Mouse (Mus musculus): ENCODE data around the gene Sult1a1.
A peak's percentile ranks its signal among the peaks of the same experiment; 100 is the strongest.

The Sult1a1 gene

GRCm38 (mm10) chr7:126676207-126676606 lies at the start of gene Sult1a1:
Sult1a1 (minus strand) TSS chr7:126676432.
- DNase-seq = peak; percentile 99

- no peak for DNase-seq
These were observed 49.4 kb upstream of the Sult1a1 start for GRCm38 (mm10) chr7:126725667-126726066.

GRCm38 (mm10) chr7:126725077-126725476 lies 48.8 kb upstream of the Sult1a1 start:
- no peak for DNase-seq

GRCm38 (mm10) chr7:126721635-126722034 lies 45.4 kb upstream of the Sult1a1 start:
- DNase-seq = peak; percentile 89

DNA sequence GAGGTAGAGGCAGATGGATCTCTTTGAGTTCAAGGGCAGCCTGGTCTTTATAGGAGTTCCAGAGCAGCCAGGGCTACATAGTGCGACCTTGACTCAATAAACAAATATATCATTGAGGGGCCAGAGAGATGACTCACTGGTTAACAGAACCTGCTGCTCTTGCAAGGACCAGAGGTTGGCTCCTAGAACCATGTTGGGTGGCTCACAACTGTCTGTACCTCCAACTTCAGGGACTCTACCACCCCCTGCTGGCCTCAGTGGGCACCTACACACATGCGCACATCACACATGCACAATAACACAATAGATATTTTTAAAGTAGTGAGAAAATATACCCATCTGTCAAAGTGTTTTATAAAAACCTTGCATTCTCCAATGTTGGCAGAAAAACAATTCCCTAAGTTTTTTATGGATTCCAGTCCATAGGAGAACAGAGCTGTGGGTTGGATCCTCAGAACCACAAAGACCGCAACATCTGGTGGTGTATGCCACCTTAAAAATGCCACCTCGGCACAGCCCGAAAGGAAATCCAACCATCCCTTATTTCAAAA lies 42.6 kb upstream of the Sult1a1 start:
- no peak for DNase-seq

- no peak for DNase-seq
These were observed 41.3 kb upstream of the Sult1a1 start for GRCm38 (mm10) chr7:126717566-126717965.

- DNase-seq = no peak
These were observed 39.4 kb upstream of the Sult1a1 start for GRCm38 (mm10) chr7:126715679-126716078.

GRCm38 (mm10) chr7:126711910-126712309 lies 35.7 kb upstream of the Sult1a1 start:
- peak; percentile 68 for DNase-seq

- peak; percentile 29 for DNase-seq
These were observed 34.0 kb upstream of the Sult1a1 start for GRCm38 (mm10) chr7:126710266-126710665.

DNA sequence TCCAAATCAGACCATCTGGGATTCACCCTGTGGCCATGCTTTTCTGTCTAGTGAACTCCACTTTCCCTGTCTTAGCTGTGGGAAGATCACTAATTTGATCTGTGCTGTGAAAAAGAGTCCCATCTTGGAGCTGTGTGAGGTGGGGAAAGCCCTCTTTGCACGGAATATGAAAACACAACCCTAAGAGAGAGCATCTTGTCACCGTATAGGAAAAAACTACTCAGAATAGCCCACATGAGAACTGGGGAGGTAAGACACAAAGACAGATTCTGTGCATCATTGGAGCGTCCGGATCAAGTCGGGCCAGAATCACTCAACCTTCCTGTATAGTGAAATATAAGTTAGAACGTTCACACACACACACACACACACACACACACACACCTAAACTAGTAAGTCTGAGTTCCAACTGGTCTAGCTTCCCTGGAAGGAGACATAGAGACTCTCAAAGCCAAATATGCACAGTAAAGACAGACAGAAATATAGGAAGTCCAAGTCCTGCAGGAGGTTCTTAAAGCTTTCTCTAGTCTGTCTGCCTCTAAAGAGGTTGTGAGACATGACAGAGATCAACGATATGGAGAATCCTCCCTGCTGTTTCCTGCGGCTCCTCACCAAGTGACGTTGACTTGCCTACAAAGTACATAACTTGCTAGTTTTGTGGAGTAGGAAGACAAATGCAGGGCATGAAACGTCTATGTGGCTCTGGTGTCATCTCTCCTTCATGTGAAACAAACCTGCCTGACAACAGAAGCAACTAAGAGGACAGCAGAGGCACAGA lies 32.1 kb upstream of the Sult1a1 start:
- DNase-seq = peak; percentile 1

DNA sequence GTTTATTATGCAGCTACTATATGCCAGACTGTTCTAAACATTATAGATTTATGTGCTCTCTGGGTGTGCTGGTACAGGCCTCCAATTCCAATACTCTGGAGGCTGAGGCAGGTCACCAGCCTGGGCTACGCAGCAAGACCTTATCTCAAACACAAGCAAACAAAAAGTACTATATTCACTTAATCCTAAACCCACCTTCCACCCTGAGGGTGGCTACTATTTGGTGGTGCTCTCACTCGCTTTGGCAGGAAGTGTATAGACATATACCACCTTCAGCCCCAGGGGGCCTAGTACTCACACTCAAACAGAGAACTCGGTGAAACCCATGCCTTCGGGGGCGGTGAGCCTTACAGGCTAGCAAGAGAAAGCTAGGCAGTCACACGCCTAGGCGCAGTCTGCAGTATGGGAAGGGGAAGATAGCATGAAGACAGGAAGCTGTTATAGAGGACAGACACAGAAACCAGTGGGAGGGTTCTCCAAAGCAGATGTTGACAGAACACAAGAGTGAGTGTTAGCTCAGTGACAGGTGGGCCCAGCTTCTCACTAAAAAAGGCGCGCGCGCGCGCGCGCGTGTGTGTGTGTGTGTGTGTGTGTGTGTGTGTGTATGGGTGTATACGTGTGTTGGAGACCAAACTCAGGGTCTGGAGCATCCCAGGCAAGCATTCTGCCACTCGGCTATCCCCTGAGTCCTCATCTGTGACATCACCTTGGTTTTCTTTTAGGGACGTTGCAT lies 31.4 kb upstream of the Sult1a1 start, which contains the start of gene Coro1a:
Gene Coro1a (minus strand): TSS at position 346 of the 733 bp plus-strand sequence.
- peak; percentile 87 for DNase-seq

- peak; percentile 98 for DNase-seq
These were observed 28.1 kb upstream of the Sult1a1 start for GRCm38 (mm10) chr7:126704121-126704980.

DNA sequence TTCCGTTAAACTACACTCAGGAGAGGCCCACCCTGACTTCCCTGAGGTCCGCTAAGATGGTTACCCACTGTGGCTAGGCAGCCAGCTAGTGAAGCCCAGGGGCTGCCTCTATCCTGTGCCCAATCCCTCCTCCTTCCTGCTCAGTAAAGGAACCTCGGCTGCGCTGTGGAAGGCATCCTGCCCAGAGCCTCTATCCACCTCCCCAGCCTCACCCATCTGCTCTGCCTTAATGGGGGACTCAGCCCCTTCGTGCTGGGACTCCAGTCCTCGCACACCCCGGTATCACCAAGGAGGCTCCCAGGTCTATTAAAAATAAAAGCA lies 27.5 kb upstream of the Sult1a1 start:
- DNase-seq = peak; percentile 92

DNA sequence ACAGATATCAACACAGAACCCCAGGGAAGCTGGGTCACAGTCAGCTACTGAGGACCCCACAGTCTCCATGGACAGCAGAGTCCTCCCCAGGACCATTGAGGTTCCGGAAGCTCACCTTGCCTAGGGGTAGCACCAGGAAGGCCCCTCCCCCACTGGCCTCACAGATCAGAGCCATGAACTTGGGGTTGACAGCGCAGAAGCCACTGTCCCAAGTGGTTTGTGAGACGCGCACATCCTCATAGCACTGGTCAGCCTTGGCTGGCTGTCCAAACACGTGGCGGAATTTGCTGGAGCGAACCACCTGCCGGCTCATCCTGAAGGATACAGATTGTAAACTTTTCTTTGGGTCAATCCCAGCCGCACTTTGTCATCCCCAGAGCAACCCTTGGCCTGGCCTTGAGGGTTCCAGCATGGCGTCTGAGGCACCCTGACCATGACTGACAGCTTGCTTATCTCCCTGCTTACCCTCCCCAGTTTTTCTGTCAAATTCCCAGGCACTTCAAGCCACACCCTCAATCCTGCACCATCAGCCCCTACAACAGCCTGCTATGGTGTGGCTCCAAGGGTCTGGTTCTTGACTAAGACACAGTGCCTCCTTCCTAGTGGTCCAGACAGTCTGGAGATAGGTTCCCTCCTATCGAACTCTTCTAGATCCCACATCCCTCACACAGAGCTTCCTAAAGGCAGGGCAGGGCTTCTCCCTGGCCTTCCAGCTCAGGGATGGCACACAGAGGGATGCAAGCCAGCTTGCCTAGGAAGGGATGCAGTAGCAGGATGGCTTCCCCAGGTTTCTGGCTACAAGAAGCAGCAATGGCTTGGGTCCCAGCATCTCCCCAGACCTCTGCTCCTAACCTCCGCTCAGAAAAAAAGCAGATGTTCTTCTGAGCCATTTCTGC lies 26.9 kb upstream of the Sult1a1 start:
- DNase-seq = peak; percentile 93

GRCm38 (mm10) chr7:126702358-126702757 lies 26.1 kb upstream of the Sult1a1 start:
- peak; percentile 95 for DNase-seq

- DNase-seq = peak; percentile 92
These were observed 25.5 kb upstream of the Sult1a1 start for GRCm38 (mm10) chr7:126701559-126702357.

DNA sequence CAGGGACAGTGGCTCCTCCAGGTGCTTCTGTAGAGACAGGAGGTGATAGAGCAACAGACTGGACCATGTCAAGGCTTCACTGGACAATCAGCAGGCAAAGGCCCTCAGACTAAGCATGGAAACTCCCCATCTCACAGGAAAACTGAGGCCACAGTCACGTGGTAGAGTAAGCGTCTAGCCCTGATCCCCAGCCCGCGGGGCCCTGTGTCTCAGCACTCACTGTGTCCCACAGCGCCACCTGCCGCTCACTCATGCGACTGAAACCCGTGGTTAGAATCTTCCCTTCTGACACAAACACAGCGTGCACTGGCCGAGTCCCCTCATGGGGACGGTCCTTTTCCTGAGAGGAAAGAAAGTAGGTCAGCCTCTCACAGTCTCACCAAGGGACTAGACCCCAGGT lies 24.8 kb upstream of the Sult1a1 start:
- DNase-seq = peak; percentile 98

DNA sequence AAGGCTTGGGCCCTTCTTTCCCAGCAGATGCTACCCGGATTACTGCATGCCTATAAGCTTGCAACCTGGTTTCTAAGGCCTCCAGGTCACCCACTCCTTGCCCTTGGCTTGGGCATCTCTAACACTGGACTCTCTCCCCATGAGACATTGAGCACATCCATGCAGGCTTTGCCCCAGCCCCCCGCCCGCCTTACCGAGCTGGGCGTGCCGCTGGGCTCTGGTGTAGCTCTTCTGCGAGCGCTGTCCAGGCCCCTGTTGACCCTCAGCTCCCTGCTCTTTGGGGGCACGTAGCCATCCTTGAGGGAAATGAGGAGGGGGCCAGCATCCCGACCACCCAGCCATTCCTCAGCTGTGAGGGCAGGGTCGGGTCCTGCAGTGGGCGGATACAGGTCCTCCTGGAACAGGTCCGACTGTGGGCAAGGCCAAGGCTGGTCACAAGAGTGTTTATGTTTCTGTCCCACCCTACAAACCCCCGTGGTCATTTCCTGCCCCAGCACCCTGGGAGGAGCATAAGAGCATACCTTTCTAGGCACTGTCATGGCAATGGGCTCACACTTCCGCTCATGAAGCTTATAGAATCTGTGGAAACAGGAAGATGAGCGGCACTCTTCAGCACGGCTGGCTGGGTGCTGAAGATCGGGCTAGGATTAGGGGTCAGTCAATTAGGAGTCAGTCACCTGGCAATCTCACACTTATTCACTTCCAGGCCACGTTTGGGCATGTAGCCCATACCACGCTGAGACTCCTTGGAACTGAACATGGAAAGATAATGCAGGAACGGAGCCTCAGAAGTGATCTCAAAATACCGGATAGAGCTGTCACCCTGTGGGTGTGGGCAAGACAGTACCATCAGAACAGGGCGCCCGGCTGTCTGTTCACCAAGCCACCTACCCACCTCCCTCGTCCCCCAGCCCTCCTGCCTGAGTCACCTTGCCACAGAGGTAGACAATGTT lies 24.1 kb upstream of the Sult1a1 start:
- peak; percentile 92 for DNase-seq

DNA sequence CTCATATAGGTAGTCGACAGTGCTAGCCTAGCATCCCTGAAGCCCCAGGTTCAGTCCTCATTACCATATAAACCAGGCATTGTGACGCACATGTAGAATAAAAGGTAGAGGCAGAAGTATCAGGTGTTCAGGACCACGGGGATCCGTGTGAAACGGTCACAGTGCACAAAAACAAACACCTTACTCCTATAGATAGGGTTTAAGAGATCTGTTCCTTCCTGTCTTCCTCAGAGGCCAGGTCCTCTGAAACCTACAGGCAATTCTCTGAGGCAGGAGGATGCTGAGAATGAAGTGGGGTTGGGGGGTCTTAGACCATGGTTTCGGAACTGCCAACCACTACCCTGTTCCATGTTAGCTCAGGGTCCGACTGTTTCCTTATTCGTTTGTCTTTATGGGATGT lies 21.6 kb upstream of the Sult1a1 start:
- no peak for DNase-seq

DNA sequence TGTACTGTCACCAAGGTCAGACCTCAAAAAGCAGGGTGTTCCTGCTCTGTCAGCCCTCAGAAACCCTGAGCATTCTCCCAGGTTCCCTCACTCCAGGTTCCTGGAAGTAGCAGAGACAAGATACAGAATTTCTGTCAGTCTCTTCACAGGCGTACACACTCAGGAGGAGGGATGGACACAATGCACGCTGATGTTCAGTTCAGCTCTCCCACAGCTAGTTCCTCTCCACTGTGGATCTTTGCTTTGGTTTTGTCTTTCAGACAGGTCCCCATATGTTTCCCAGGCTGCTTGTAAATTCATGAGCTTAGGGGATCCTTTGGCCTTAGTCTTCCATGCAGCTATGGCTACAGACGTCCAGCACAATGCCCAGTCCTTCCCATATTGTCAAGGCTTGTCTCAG lies 20.7 kb upstream of the Sult1a1 start:
- DNase-seq = peak; percentile 83
